Mouse (Mus musculus): Measurements from ENCODE around the gene Usp29.

GRCm38 (mm10) chr7:6801642-6802041 is 71.3 kb downstream of the Usp29 start:
- no peak for TF ChIP-seq CTCF (IDR thresholded peaks at IDR 0.05; ENCODE audit: borderline replicate concordance, insufficient read depth, low read depth, low read length)
- TF ChIP-seq POLR2A (IDR thresholded peaks at IDR 0.05; ENCODE audit: borderline replicate concordance, insufficient read depth, low read length) = no peak

All from cerebellum, adult 2 months (tissue).